Mouse (Mus musculus): ENCODE results near the gene Gypa. TPM values are rescaled to one million over a fixed set of nuclear protein-coding genes. Genes with fewer than 3 reads are reported as not detected.

Gene Gypa
- total and polyA plus RNA-seq, 3 experiments, result 3.5 to 227 (median 35.0) TPM

GRCm38 (mm10) chr8:80526382-80527355, 33.1 kb downstream of the Gypa start:
- no peaks in the 10 kb centered on the region for H3K36me3 ChIP-seq (replicated peaks)
- no peak overlapping the region for H3K4me3 ChIP-seq (ENCODE audit: low read depth, low read length)
- H3K4me1 ChIP-seq (ENCODE audit: insufficient read depth, low read depth, low read length), result no peaks in the 10 kb centered on the region
- H3K9me3 ChIP-seq (replicated peaks), result no peaks in the 10 kb centered on the region
- H3K27me3 ChIP-seq (ENCODE audit: insufficient read depth, low read length), result no peaks in the 10 kb centered on the region
- TF ChIP-seq GATA2 (IDR thresholded peaks at IDR 0.05; ENCODE audit: borderline replicate concordance, low read depth, low read length) (no peak), CTCF (IDR thresholded peaks at IDR 0.05; ENCODE audit: low read depth, low read length) (no peak), TAL1 (conservative IDR thresholded peaks at IDR 0.05; ENCODE audit: low read depth, low read length) (no peak), POLR2AphosphoS5 (IDR thresholded peaks at IDR 0.05; ENCODE audit: insufficient replicate concordance, low read depth, low read length) (no peak), GATA1 (IDR thresholded peaks at IDR 0.05; ENCODE audit: borderline replicate concordance, low read length) (no peak)
- DNase-seq (ENCODE audit: low spot score) (no peak), ATAC-seq (ENCODE audit: extremely low read depth, insufficient number of reproducible peaks, low FRiP score, poor library complexity, severe bottlenecking) (no peak)

GRCm38 (mm10) chr8:80541836-80542235, 48.3 kb downstream of the Gypa start:
- Histone ChIP-seq H3K9me3 (replicated peaks) (peaks cover 6% of the 10 kb centered on the region), H3K36me3 (replicated peaks) (no peaks in the 10 kb centered on the region), H3K4me1 (ENCODE audit: insufficient read depth, low read depth, low read length) (peaks cover 2% of the 10 kb centered on the region; the same call in 1 of the 2 replicates), H3K4me3 (ENCODE audit: low read depth, low read length) (no peak overlapping the region), H3K27me3 (ENCODE audit: insufficient read depth, low read length) (no peaks in the 10 kb centered on the region)
- TF ChIP-seq GATA1 (IDR thresholded peaks at IDR 0.05; ENCODE audit: borderline replicate concordance, low read length) (no peak), GATA2 (IDR thresholded peaks at IDR 0.05; ENCODE audit: borderline replicate concordance, low read depth, low read length) (no peak), CTCF (IDR thresholded peaks at IDR 0.05; ENCODE audit: low read depth, low read length) (no peak), POLR2AphosphoS5 (IDR thresholded peaks at IDR 0.05; ENCODE audit: insufficient replicate concordance, low read depth, low read length) (no peak), TAL1 (conservative IDR thresholded peaks at IDR 0.05; ENCODE audit: low read depth, low read length) (no peak)
- ATAC-seq (ENCODE audit: extremely low read depth, insufficient number of reproducible peaks, low FRiP score, poor library complexity, severe bottlenecking) (no peak), DNase-seq (ENCODE audit: low spot score) (no peak)

GRCm38 (mm10) chr8:80550436-80550835, 56.9 kb downstream of the Gypa start:
- DNase-seq (ENCODE audit: low spot score), result no peak
- no peak overlapping the region for H3K4me3 ChIP-seq (ENCODE audit: low read depth, low read length)

GRCm38 (mm10) chr8:80551303-80551702, 57.7 kb downstream of the Gypa start:
- ATAC-seq (ENCODE audit: extremely low read depth, insufficient number of reproducible peaks, low FRiP score, poor library complexity, severe bottlenecking) (peak; percentile 45; the same call in 1 of the 2 replicates), DNase-seq (ENCODE audit: low spot score) (peak; percentile 2)
- H3K27me3 ChIP-seq (ENCODE audit: insufficient read depth, low read length), result no peaks in the 10 kb centered on the region
- peaks cover 18% of the 10 kb centered on the region for H3K4me1 ChIP-seq (ENCODE audit: insufficient read depth, low read depth, low read length)
- H3K36me3 ChIP-seq (replicated peaks), result no peaks in the 10 kb centered on the region
- H3K4me3 ChIP-seq (ENCODE audit: low read depth, low read length), result no peak overlapping the region
- TF ChIP-seq GATA1 (IDR thresholded peaks at IDR 0.05; ENCODE audit: borderline replicate concordance, low read length) (no peak), TAL1 (conservative IDR thresholded peaks at IDR 0.05; ENCODE audit: low read depth, low read length) (no peak), CTCF (IDR thresholded peaks at IDR 0.05; ENCODE audit: low read depth, low read length) (no peak), POLR2AphosphoS5 (IDR thresholded peaks at IDR 0.05; ENCODE audit: insufficient replicate concordance, low read depth, low read length) (no peak), GATA2 (IDR thresholded peaks at IDR 0.05; ENCODE audit: borderline replicate concordance, low read depth, low read length) (no peak)
- H3K9me3 ChIP-seq (replicated peaks), result no peaks in the 10 kb centered on the region

More at GRCm38 (mm10) chr8:80550436-80550835, 56.9 kb downstream of the Gypa start:
- Histone ChIP-seq H3K36me3 (replicated peaks) (no peaks in the 10 kb centered on the region), H3K4me1 (ENCODE audit: insufficient read depth, low read depth, low read length) (peaks cover 18% of the 10 kb centered on the region), H3K9me3 (replicated peaks) (no peaks in the 10 kb centered on the region), H3K27me3 (ENCODE audit: insufficient read depth, low read length) (no peaks in the 10 kb centered on the region)
- no peak for TF ChIP-seq POLR2AphosphoS5 (IDR thresholded peaks at IDR 0.05; ENCODE audit: insufficient replicate concordance, low read depth, low read length)
- no peak for TF ChIP-seq GATA2 (IDR thresholded peaks at IDR 0.05; ENCODE audit: borderline replicate concordance, low read depth, low read length)
- no peak for TF ChIP-seq GATA1 (IDR thresholded peaks at IDR 0.05; ENCODE audit: borderline replicate concordance, low read length)
- no peak for TF ChIP-seq CTCF (IDR thresholded peaks at IDR 0.05; ENCODE audit: low read depth, low read length)
- TF ChIP-seq TAL1 (conservative IDR thresholded peaks at IDR 0.05; ENCODE audit: low read depth, low read length), result no peak
- no peak for ATAC-seq (ENCODE audit: extremely low read depth, insufficient number of reproducible peaks, low FRiP score, poor library complexity, severe bottlenecking)

GRCm38 (mm10) chr8:80554991-80555390, 61.4 kb downstream of the Gypa start:
- H3K4me1 ChIP-seq (ENCODE audit: insufficient read depth, low read depth, low read length), result peaks cover 18% of the 10 kb centered on the region
- no peaks in the 10 kb centered on the region for H3K36me3 ChIP-seq (replicated peaks)
- TF ChIP-seq TAL1 (conservative IDR thresholded peaks at IDR 0.05; ENCODE audit: low read depth, low read length), result no peak
- no peak for TF ChIP-seq POLR2AphosphoS5 (IDR thresholded peaks at IDR 0.05; ENCODE audit: insufficient replicate concordance, low read depth, low read length)
- TF ChIP-seq GATA1 (IDR thresholded peaks at IDR 0.05; ENCODE audit: borderline replicate concordance, low read length), result no peak
- no peaks in the 10 kb centered on the region for H3K27me3 ChIP-seq (ENCODE audit: insufficient read depth, low read length)
- DNase-seq (ENCODE audit: low spot score) (no peak), ATAC-seq (ENCODE audit: extremely low read depth, insufficient number of reproducible peaks, low FRiP score, poor library complexity, severe bottlenecking) (no peak)
- no peak overlapping the region for H3K4me3 ChIP-seq (ENCODE audit: low read depth, low read length)
- H3K9me3 ChIP-seq (replicated peaks), result no peaks in the 10 kb centered on the region

Other genes with a start within 250 kb of the Gypa start
- gene Frem3, start 117.3 kb downstream of the Gypa start, total RNA-seq (2014; fragmentation: Nextera tagmentation), result not detected in 2 replicates
- gene Frem3, start 117.3 kb downstream of the Gypa start, total RNA-seq (2017), result 0.06 and 0.11 TPM in 2 replicates
- gene Frem3, start 117.3 kb downstream of the Gypa start, polyA plus RNA-seq (2012), result not detected in 2 replicates
- 186 and 200 TPM in 2 replicates for gene Smarca5, start 245.7 kb downstream of the Gypa start, total RNA-seq (2014; fragmentation: Nextera tagmentation)
- gene Smarca5, start 245.7 kb downstream of the Gypa start, total RNA-seq (2017), result 175 and 182 TPM in 2 replicates
- gene Smarca5, start 245.7 kb downstream of the Gypa start, polyA plus RNA-seq (2012), result 43.8 and 45.1 TPM in 2 replicates

Data from G1E (cell line).